Mouse (Mus musculus) hindbrain, embryonic 11.5 days (tissue): ENCODE measurements around the gene Arid5b. TPM values are rescaled to one million over a fixed set of nuclear protein-coding genes. Genes with fewer than 3 reads are reported as not detected.

Source experiments
- ATAC-seq: fragments of 200-750 bp; cut with Nextera tagmentation; 2 replicates; pipeline ENCODE4 v1.8.0; 2017; ENCODE audit warnings: mild to moderate bottlenecking, moderate TSS enrichment, moderate library complexity; ENCODE audit not compliant: low FRiP score
- DNase-seq: peaks from one replicate; pipeline ENCODE4 v3.0.0-alpha.2; 2015; ENCODE audit warnings: low spot score
- H3K27ac ChIP-seq: fragments of 300-500 bp; sonication (generic); 2 replicates; pipeline ENCODE4 v1.5.1; 2014; ENCODE audit warnings: mild to moderate bottlenecking, low read depth, low read length
- H3K27me3 ChIP-seq: fragments of 300-500 bp; sonication (generic); 2 replicates; pipeline ENCODE4 v1.6.1; 2014; ENCODE audit warnings: mild to moderate bottlenecking, low read length, moderate library complexity, mixed read lengths; ENCODE audit not compliant: control insufficient read depth, insufficient read depth
- H3K36me3 ChIP-seq: fragments of 300-500 bp; sonication (generic); 2 replicates; pipeline ENCODE4 v1.6.1; 2014; ENCODE audit warnings: mild to moderate bottlenecking, low read length, moderate library complexity, mixed read lengths; ENCODE audit not compliant: control insufficient read depth, insufficient read depth
- H3K4me1 ChIP-seq: fragments of 300-500 bp; sonication (generic); replicated peaks from 2 replicates; pipeline ENCODE4 v1.6.1; 2014; ENCODE audit warnings: low read length, mixed read lengths; ENCODE audit not compliant: control insufficient read depth, insufficient read depth
- H3K4me2 ChIP-seq: fragments of 300-500 bp; sonication (generic); replicated peaks from 2 replicates; pipeline ENCODE4 v1.6.1; 2014; ENCODE audit warnings: mild to moderate bottlenecking, low read depth, low read length
- H3K4me3 ChIP-seq: fragments of 300-500 bp; sonication (generic); 2 replicates; pipeline ENCODE4 v1.5.1; 2014; ENCODE audit warnings: low read depth, low read length
- H3K9ac ChIP-seq: fragments of 300-500 bp; sonication (generic); 2 replicates; pipeline ENCODE4 v1.6.1; 2014; ENCODE audit warnings: low read depth, low read length
- H3K9me3 ChIP-seq: fragments of 300-500 bp; sonication (generic); 2 replicates; pipeline ENCODE4 v1.6.1; 2016; ENCODE audit warnings: low read length; ENCODE audit not compliant: control insufficient read depth
- WGBS: fragments of 180-500 bp; shearing (Covaris S2); extraction: QIAGEN DNeasy Blood & Tissue Kit; methylation state at CpG from one replicate; pipeline ENCODE4 v1.1.7; 2014; 5-methylcytosine and 5-hydroxymethylcytosine counted together
- polyA plus RNA-seq: library from polyadenylated mRNA; unstranded; fragments of >200 nt; fragmentation: Nextera tagmentation; extraction: Ambion mirVana; gene quantifications from 2 replicates; pipeline ENCODE4 v1.2.1, GENCODE M21; 2014

Arid5b gene
- polyA plus RNA-seq, 1 experiment from 2014 or later: 23.3 TPM

GRCm38 (mm10) chr10:68072626-68073025, 205.9 kb downstream of the Arid5b start:
- H3K27ac ChIP-seq: no peak overlapping the region
- no peak overlapping the region for H3K9ac ChIP-seq
- H3K4me3 ChIP-seq: no peak overlapping the region
- no peak overlapping the region for H3K4me2 ChIP-seq
- no peak for DNase-seq
- H3K4me1 ChIP-seq: no peaks in the 10 kb centered on the region
- 88% methylated on average over 4 of the region's 4 CpGs for WGBS
- no peak for ATAC-seq
- no peaks in the 10 kb centered on the region for H3K27me3 ChIP-seq
- no peaks in the 10 kb centered on the region for H3K9me3 ChIP-seq
- no peaks in the 10 kb centered on the region for H3K36me3 ChIP-seq

GRCm38 (mm10) chr10:68071041-68071440, 207.5 kb downstream of the Arid5b start:
- no peaks in the 10 kb centered on the region for H3K36me3 ChIP-seq
- H3K27me3 ChIP-seq: no peaks in the 10 kb centered on the region
- no peak overlapping the region for H3K27ac ChIP-seq
- no peaks in the 10 kb centered on the region for H3K9me3 ChIP-seq
- no peak overlapping the region for H3K4me3 ChIP-seq
- DNase-seq (no peak), ATAC-seq (no peak)
- no peaks in the 10 kb centered on the region for H3K4me1 ChIP-seq
- WGBS: 82% methylated on average over 7 of the region's 7 CpGs
- H3K9ac ChIP-seq: no peak overlapping the region
- H3K4me2 ChIP-seq: no peak overlapping the region

- H3K4me3 ChIP-seq: no peak overlapping the region
- H3K27ac ChIP-seq: no peak overlapping the region
- DNase-seq (no peak), ATAC-seq (no peak)
- no peaks in the 10 kb centered on the region for H3K9me3 ChIP-seq
- H3K4me2 ChIP-seq: no peak overlapping the region
- H3K27me3 ChIP-seq: no peaks in the 10 kb centered on the region
- WGBS: 87% methylated on average over 8 of the region's 8 CpGs
- no peaks in the 10 kb centered on the region for H3K36me3 ChIP-seq
- H3K4me1 ChIP-seq: no peaks in the 10 kb centered on the region
- no peak overlapping the region for H3K9ac ChIP-seq
Observed at GRCm38 (mm10) chr10:68068426-68068825, 210.1 kb downstream of the Arid5b start.

GRCm38 (mm10) chr10:68067961-68068360, 210.6 kb downstream of the Arid5b start:
- H3K4me1 ChIP-seq: no peaks in the 10 kb centered on the region
- 85% methylated on average over 5 of the region's 5 CpGs for WGBS
- no peak for ATAC-seq

GRCm38 (mm10) chr10:68066173-68066572, 212.4 kb downstream of the Arid5b start:
- Histone ChIP-seq H3K27ac (no peak overlapping the region), H3K9me3 (no peaks in the 10 kb centered on the region), H3K9ac (no peak overlapping the region), H3K27me3 (no peaks in the 10 kb centered on the region), H3K4me1 (no peaks in the 10 kb centered on the region), H3K4me3 (no peak overlapping the region), H3K36me3 (no peaks in the 10 kb centered on the region), H3K4me2 (no peak overlapping the region)
- ATAC-seq: no peak
- WGBS: 89% methylated on average over 5 of the region's 5 CpGs
- DNase-seq: no peak

More at GRCm38 (mm10) chr10:68067961-68068360, 210.6 kb downstream of the Arid5b start:
- Histone ChIP-seq H3K9me3 (no peaks in the 10 kb centered on the region), H3K4me2 (no peak overlapping the region), H3K9ac (no peak overlapping the region), H3K36me3 (no peaks in the 10 kb centered on the region), H3K4me3 (no peak overlapping the region), H3K27me3 (no peaks in the 10 kb centered on the region), H3K27ac (no peak overlapping the region)
- no peak for DNase-seq

GRCm38 (mm10) chr10:68064571-68064970, 214.0 kb downstream of the Arid5b start:
- ATAC-seq (peak; percentile 58), DNase-seq (peak; percentile 39)
- H3K27me3 ChIP-seq: no peaks in the 10 kb centered on the region
- H3K4me3 ChIP-seq: no peak overlapping the region
- no peaks in the 10 kb centered on the region for H3K9me3 ChIP-seq
- H3K4me2 ChIP-seq: no peak overlapping the region
- H3K4me1 ChIP-seq: no peaks in the 10 kb centered on the region
- H3K36me3 ChIP-seq: no peaks in the 10 kb centered on the region
- H3K9ac ChIP-seq: no peak overlapping the region
- 45% methylated on average over 10 of the region's 10 CpGs for WGBS
- no peak overlapping the region for H3K27ac ChIP-seq

GRCm38 (mm10) chr10:68063806-68064545, 214.6 kb downstream of the Arid5b start:
- Histone ChIP-seq H3K4me2 (no peak overlapping the region), H3K27ac (peak overlapping the region; percentile 12; the same call in 1 of the 2 replicates)
- peak; percentile 53; the same call in 1 of the 2 replicates for ATAC-seq

GRCm38 (mm10) chr10:68061249-68061615, 217.3 kb downstream of the Arid5b start:
- Histone ChIP-seq H3K27me3 (no peaks in the 10 kb centered on the region), H3K9ac (no peak overlapping the region), H3K4me2 (no peak overlapping the region), H3K36me3 (no peaks in the 10 kb centered on the region), H3K9me3 (no peaks in the 10 kb centered on the region), H3K4me1 (no peaks in the 10 kb centered on the region), H3K27ac (peak overlapping the region; percentile 48), H3K4me3 (no peak overlapping the region)
- ATAC-seq: no peak
- WGBS: 59% methylated on average over 8 of the region's 8 CpGs
- no peak for DNase-seq

More at GRCm38 (mm10) chr10:68063806-68064545, 214.6 kb downstream of the Arid5b start:
- Histone ChIP-seq H3K9me3 (no peaks in the 10 kb centered on the region), H3K27me3 (no peaks in the 10 kb centered on the region), H3K36me3 (no peaks in the 10 kb centered on the region), H3K4me1 (no peaks in the 10 kb centered on the region), H3K4me3 (no peak overlapping the region), H3K9ac (no peak overlapping the region)
- DNase-seq: peak; percentile 46
- 36% methylated on average over 8 of the region's 8 CpGs for WGBS

- H3K4me3 ChIP-seq: no peak overlapping the region
- H3K27me3 ChIP-seq: no peaks in the 10 kb centered on the region
- no peaks in the 10 kb centered on the region for H3K4me1 ChIP-seq
- no peaks in the 10 kb centered on the region for H3K9me3 ChIP-seq
- no peak overlapping the region for H3K4me2 ChIP-seq
- DNase-seq: no peak
- ATAC-seq: no peak
- H3K36me3 ChIP-seq: no peaks in the 10 kb centered on the region
- no peak overlapping the region for H3K9ac ChIP-seq
- peak overlapping the region; percentile 48 for H3K27ac ChIP-seq
- 76% methylated on average over 16 of the region's 16 CpGs for WGBS
Observed at GRCm38 (mm10) chr10:68060590-68061248, 217.8 kb downstream of the Arid5b start.
